Mouse (Mus musculus): ENCODE measurements at regions not wholly inside any gene's neighbourhood (a gene's known extent, or its start where the extent isn't known, plus 50 kb on each side); places are given as distances from the start of the nearest gene placed in this dataset.

GRCm38 (mm10) chr2:145056219-145056618 is 111.3 kb upstream of the Slc24a3 start:
- ATAC-seq (ENCODE audit: insufficient number of reproducible peaks, low FRiP score, low TSS enrichment, low read depth) (no peak), DNase-seq (ENCODE audit: low spot score) (no peak)
- Histone ChIP-seq H3K27me3 (ENCODE audit: control insufficient read depth, insufficient read depth, low read length) (no peaks in the 10 kb centered on the region), H3K4me1 (ENCODE audit: control insufficient read depth, insufficient read depth, low read length) (no peaks in the 10 kb centered on the region), H3K36me3 (ENCODE audit: control insufficient read depth, insufficient read depth, low read length) (no peaks in the 10 kb centered on the region), H3K9ac (ENCODE audit: low read length) (no peak overlapping the region), H3K4me2 (ENCODE audit: low read depth, severe bottlenecking) (no peak overlapping the region), H3K4me3 (ENCODE audit: low read depth, low read length) (no peak overlapping the region), H3K27ac (replicated peaks; ENCODE audit: low read depth, low read length) (no peak overlapping the region), H3K9me3 (ENCODE audit: control insufficient read depth, low read length) (no peaks in the 10 kb centered on the region)
- WGBS, result 86% methylated on average over 3 of the region's 3 CpGs

DNA sequence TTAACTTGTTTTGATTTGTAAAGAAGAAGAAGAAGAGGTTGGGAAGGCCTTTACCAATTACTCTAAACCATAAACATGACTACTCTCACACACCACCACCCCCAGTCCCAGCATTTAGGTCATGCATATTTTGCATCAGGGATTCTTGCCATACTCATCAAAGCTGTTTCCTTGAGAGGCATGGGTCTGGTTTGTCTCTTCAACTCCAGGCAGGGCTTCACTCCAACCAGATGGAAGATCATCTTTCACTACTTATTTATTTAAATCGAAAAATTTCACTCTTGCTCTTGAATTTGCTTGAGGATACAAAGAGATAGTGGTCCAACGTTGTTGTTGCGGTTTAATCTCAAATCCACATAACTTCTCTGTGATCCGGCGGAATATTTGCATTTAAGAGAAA is 110.8 kb upstream of the Slc24a3 start:
- H3K9me3 ChIP-seq (ENCODE audit: control insufficient read depth, low read length), result no peaks in the 10 kb centered on the region
- DNase-seq (ENCODE audit: low spot score), result no peak
- no peak for ATAC-seq (ENCODE audit: insufficient number of reproducible peaks, low FRiP score, low TSS enrichment, low read depth)
- no peak overlapping the region for H3K4me2 ChIP-seq (ENCODE audit: low read depth, severe bottlenecking)
- H3K36me3 ChIP-seq (ENCODE audit: control insufficient read depth, insufficient read depth, low read length), result no peaks in the 10 kb centered on the region
- no peak overlapping the region for H3K4me3 ChIP-seq (ENCODE audit: low read depth, low read length)
- WGBS, result 88% methylated on average over 5 of the region's 5 CpGs
- no peak overlapping the region for H3K27ac ChIP-seq (replicated peaks; ENCODE audit: low read depth, low read length)
- no peak overlapping the region for H3K9ac ChIP-seq (ENCODE audit: low read length)
- H3K27me3 ChIP-seq (ENCODE audit: control insufficient read depth, insufficient read depth, low read length), result no peaks in the 10 kb centered on the region
- no peaks in the 10 kb centered on the region for H3K4me1 ChIP-seq (ENCODE audit: control insufficient read depth, insufficient read depth, low read length)

- H3K36me3 ChIP-seq (ENCODE audit: control insufficient read depth, insufficient read depth, low read length), result no peaks in the 10 kb centered on the region
- no peak overlapping the region for H3K9ac ChIP-seq (ENCODE audit: low read length)
- no peak overlapping the region for H3K27ac ChIP-seq (replicated peaks; ENCODE audit: low read depth, low read length)
- H3K27me3 ChIP-seq (ENCODE audit: control insufficient read depth, insufficient read depth, low read length), result no peaks in the 10 kb centered on the region
- DNase-seq (ENCODE audit: low spot score), result no peak
- H3K4me3 ChIP-seq (ENCODE audit: low read depth, low read length), result no peak overlapping the region
- no peaks in the 10 kb centered on the region for H3K9me3 ChIP-seq (ENCODE audit: control insufficient read depth, low read length)
- ATAC-seq (ENCODE audit: insufficient number of reproducible peaks, low FRiP score, low TSS enrichment, low read depth), result no peak
- WGBS, result 73% methylated on average over 1 of the region's 1 CpGs
- H3K4me1 ChIP-seq (ENCODE audit: control insufficient read depth, insufficient read depth, low read length), result no peaks in the 10 kb centered on the region
- no peak overlapping the region for H3K4me2 ChIP-seq (ENCODE audit: low read depth, severe bottlenecking)
Observed at GRCm38 (mm10) chr2:145069931-145070330, 97.6 kb upstream of the Slc24a3 start.

DNA sequence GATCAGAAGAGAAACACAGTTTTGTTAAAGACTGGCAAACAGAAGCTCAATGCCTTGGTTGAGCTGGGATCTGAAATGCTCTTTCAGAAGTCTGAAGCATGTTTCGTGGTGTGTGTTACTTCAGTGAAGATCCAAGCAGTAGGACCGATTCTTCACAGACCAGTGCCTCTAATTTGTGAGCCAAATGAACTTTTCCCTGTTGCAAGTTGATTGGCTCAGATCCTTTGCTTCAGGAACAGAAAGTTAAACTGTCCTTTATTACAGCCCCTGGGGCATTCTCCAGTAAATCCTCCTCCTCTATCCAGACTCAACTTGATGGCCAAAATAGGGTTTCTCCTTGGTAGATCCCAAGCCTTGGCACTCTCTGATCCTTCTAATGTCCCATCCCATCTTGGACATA is 85.6 kb upstream of the Slc24a3 start:
- H3K36me3 ChIP-seq (ENCODE audit: control insufficient read depth, insufficient read depth, low read length), result no peaks in the 10 kb centered on the region
- WGBS, result 84% methylated on average over 2 of the region's 2 CpGs
- no peak overlapping the region for H3K4me2 ChIP-seq (ENCODE audit: low read depth, severe bottlenecking)
- no peaks in the 10 kb centered on the region for H3K27me3 ChIP-seq (ENCODE audit: control insufficient read depth, insufficient read depth, low read length)
- H3K4me3 ChIP-seq (ENCODE audit: low read depth, low read length), result no peak overlapping the region
- H3K27ac ChIP-seq (replicated peaks; ENCODE audit: low read depth, low read length), result no peak overlapping the region
- no peaks in the 10 kb centered on the region for H3K4me1 ChIP-seq (ENCODE audit: control insufficient read depth, insufficient read depth, low read length)
- DNase-seq (ENCODE audit: low spot score) (no peak), ATAC-seq (ENCODE audit: insufficient number of reproducible peaks, low FRiP score, low TSS enrichment, low read depth) (no peak)
- no peaks in the 10 kb centered on the region for H3K9me3 ChIP-seq (ENCODE audit: control insufficient read depth, low read length)
- no peak overlapping the region for H3K9ac ChIP-seq (ENCODE audit: low read length)

GRCm38 (mm10) chr2:145084621-145085020 is 82.9 kb upstream of the Slc24a3 start:
- no peaks in the 10 kb centered on the region for H3K9me3 ChIP-seq (ENCODE audit: control insufficient read depth, low read length)
- ATAC-seq (ENCODE audit: insufficient number of reproducible peaks, low FRiP score, low TSS enrichment, low read depth) (no peak), DNase-seq (ENCODE audit: low spot score) (no peak)
- no peak overlapping the region for H3K4me2 ChIP-seq (ENCODE audit: low read depth, severe bottlenecking)
- H3K4me1 ChIP-seq (ENCODE audit: control insufficient read depth, insufficient read depth, low read length), result no peaks in the 10 kb centered on the region
- 86% methylated on average over 2 of the region's 2 CpGs for WGBS
- H3K9ac ChIP-seq (ENCODE audit: low read length), result no peak overlapping the region
- no peak overlapping the region for H3K4me3 ChIP-seq (ENCODE audit: low read depth, low read length)
- no peaks in the 10 kb centered on the region for H3K36me3 ChIP-seq (ENCODE audit: control insufficient read depth, insufficient read depth, low read length)
- H3K27ac ChIP-seq (replicated peaks; ENCODE audit: low read depth, low read length), result no peak overlapping the region
- no peaks in the 10 kb centered on the region for H3K27me3 ChIP-seq (ENCODE audit: control insufficient read depth, insufficient read depth, low read length)

DNA sequence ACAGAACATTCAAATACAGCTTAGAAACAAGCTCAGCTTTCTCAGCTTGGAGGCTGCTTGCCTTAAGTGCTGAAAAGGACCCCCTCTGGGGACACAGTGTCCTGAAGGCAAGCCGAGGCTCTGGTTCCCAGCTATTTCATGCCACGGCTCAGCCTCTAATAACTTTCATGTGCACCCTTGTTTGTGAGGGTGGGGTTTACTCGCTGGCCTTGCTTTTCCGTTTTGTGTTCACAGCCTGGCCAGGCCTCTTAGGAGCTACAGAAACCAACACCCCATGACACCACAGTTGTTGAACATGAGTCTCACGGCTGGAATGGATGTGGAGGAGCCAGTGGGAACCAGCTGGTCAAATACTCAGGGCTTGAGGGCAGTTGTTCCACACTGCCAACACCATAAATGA is 81.4 kb upstream of the Slc24a3 start:
- H3K9ac ChIP-seq (ENCODE audit: low read length), result no peak overlapping the region
- no peak overlapping the region for H3K4me2 ChIP-seq (ENCODE audit: low read depth, severe bottlenecking)
- no peak overlapping the region for H3K4me3 ChIP-seq (ENCODE audit: low read depth, low read length)
- H3K9me3 ChIP-seq (ENCODE audit: control insufficient read depth, low read length), result no peaks in the 10 kb centered on the region
- WGBS, result 52% methylated on average over 5 of the region's 5 CpGs
- ATAC-seq (ENCODE audit: insufficient number of reproducible peaks, low FRiP score, low TSS enrichment, low read depth), result no peak
- no peaks in the 10 kb centered on the region for H3K27me3 ChIP-seq (ENCODE audit: control insufficient read depth, insufficient read depth, low read length)
- no peaks in the 10 kb centered on the region for H3K36me3 ChIP-seq (ENCODE audit: control insufficient read depth, insufficient read depth, low read length)
- no peaks in the 10 kb centered on the region for H3K4me1 ChIP-seq (ENCODE audit: control insufficient read depth, insufficient read depth, low read length)
- no peak for DNase-seq (ENCODE audit: low spot score)
- H3K27ac ChIP-seq (replicated peaks; ENCODE audit: low read depth, low read length), result no peak overlapping the region

DNA sequence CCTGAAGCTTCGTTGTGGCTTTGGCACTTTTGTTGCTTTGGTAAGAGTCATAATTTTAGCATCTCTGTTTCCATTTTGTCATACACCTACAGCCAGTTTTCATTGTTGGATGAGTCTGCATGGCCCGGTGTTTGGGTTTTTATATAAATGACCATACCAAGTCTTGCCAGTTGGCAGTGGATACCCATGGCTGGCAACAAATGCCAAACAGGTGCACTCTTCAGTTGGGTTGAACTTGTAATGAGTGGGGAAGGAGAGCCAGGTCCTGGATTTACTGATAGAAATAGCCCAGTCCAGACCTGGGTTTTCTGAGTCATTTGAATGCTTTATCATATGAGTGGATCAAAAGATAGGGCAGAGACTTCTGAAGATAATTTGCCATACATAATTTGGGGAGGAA is 64.3 kb upstream of the Slc24a3 start:
- Histone ChIP-seq H3K4me2 (ENCODE audit: low read depth, severe bottlenecking) (no peak overlapping the region), H3K4me1 (ENCODE audit: control insufficient read depth, insufficient read depth, low read length) (no peaks in the 10 kb centered on the region), H3K27ac (replicated peaks; ENCODE audit: low read depth, low read length) (no peak overlapping the region), H3K4me3 (ENCODE audit: low read depth, low read length) (no peak overlapping the region), H3K27me3 (ENCODE audit: control insufficient read depth, insufficient read depth, low read length) (no peaks in the 10 kb centered on the region), H3K9me3 (ENCODE audit: control insufficient read depth, low read length) (no peaks in the 10 kb centered on the region), H3K9ac (ENCODE audit: low read length) (no peak overlapping the region), H3K36me3 (ENCODE audit: control insufficient read depth, insufficient read depth, low read length) (no peaks in the 10 kb centered on the region)
- ATAC-seq (ENCODE audit: insufficient number of reproducible peaks, low FRiP score, low TSS enrichment, low read depth) (no peak), DNase-seq (ENCODE audit: low spot score) (no peak)
- WGBS, result 87% methylated on average over 2 of the region's 2 CpGs

DNA sequence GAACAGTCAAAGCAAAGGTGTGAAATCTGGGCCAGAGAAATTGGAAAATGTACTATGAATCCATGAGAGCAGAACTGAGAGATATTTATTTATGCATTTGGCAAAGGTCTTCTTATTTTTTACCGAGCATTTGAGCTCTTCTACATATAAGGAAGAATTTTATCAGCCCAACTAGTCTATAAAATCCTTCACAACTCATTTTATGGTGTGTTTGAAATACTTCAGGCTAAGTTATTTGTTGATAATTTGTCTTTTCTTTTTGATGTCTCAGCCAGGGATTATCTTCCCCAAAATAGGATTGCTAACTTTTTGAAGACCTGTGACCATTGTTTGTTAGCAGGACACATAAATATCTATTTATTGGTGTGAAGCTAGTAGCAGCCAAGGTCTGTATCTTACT is 55.9 kb upstream of the Slc24a3 start:
- Histone ChIP-seq H3K27ac (replicated peaks; ENCODE audit: low read depth, low read length) (no peak overlapping the region), H3K36me3 (ENCODE audit: control insufficient read depth, insufficient read depth, low read length) (no peaks in the 10 kb centered on the region), H3K27me3 (ENCODE audit: control insufficient read depth, insufficient read depth, low read length) (no peaks in the 10 kb centered on the region), H3K4me2 (ENCODE audit: low read depth, severe bottlenecking) (no peak overlapping the region), H3K4me1 (ENCODE audit: control insufficient read depth, insufficient read depth, low read length) (no peaks in the 10 kb centered on the region), H3K9me3 (ENCODE audit: control insufficient read depth, low read length) (no peaks in the 10 kb centered on the region), H3K4me3 (ENCODE audit: low read depth, low read length) (no peak overlapping the region), H3K9ac (ENCODE audit: low read length) (no peak overlapping the region)
- WGBS, result 71% methylated on average over 1 of the region's 1 CpGs
- ATAC-seq (ENCODE audit: insufficient number of reproducible peaks, low FRiP score, low TSS enrichment, low read depth) (no peak), DNase-seq (ENCODE audit: low spot score) (no peak)

DNA sequence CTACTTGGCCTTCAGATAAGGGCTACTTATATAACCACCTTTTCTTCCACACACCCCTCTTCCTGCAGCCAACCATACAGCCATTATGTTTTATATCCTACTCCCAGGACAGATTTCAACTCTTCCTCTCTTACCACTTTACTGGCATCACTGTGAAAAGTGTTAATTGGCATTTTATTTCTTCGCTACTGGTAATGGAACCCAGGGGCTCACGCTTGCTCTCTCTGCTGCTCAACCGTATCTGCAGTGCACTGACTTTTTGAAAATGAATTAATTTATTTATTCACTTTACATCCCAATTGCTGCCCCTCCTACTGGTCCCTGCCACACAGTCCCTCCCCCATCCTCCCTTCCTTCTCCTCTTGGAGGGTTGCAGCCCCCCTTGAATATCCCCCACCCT is 52.5 kb upstream of the Slc24a3 start:
- 83% methylated on average over 3 of the region's 3 CpGs for WGBS
- H3K4me1 ChIP-seq (ENCODE audit: control insufficient read depth, insufficient read depth, low read length), result no peaks in the 10 kb centered on the region
- ATAC-seq (ENCODE audit: insufficient number of reproducible peaks, low FRiP score, low TSS enrichment, low read depth) (no peak), DNase-seq (ENCODE audit: low spot score) (no peak)
- H3K4me3 ChIP-seq (ENCODE audit: low read depth, low read length), result no peak overlapping the region
- no peaks in the 10 kb centered on the region for H3K36me3 ChIP-seq (ENCODE audit: control insufficient read depth, insufficient read depth, low read length)
- no peak overlapping the region for H3K27ac ChIP-seq (replicated peaks; ENCODE audit: low read depth, low read length)
- no peaks in the 10 kb centered on the region for H3K27me3 ChIP-seq (ENCODE audit: control insufficient read depth, insufficient read depth, low read length)
- no peak overlapping the region for H3K4me2 ChIP-seq (ENCODE audit: low read depth, severe bottlenecking)
- no peaks in the 10 kb centered on the region for H3K9me3 ChIP-seq (ENCODE audit: control insufficient read depth, low read length)
- H3K9ac ChIP-seq (ENCODE audit: low read length), result no peak overlapping the region

Measured in limb, embryonic 11.5 days (tissue).